Mouse (Mus musculus) CH12.LX (cell line): Measurements from ENCODE around the gene Fadd. TPM values are rescaled to one million over a fixed set of nuclear protein-coding genes. Genes with fewer than 3 reads are reported as not detected.
A peak's percentile ranks its signal among the peaks of the same experiment; 100 is the strongest.

Experiments used
- DNase-seq: peaks from one replicate; pipeline ENCODE4 v3.0.0-alpha.2; 2013; ENCODE audit errors: extremely low read depth
- H3K27ac ChIP-seq: 2 replicates; pipeline ENCODE4 v1.5.1; 2012; ENCODE audit warnings: low read depth, mild to moderate bottlenecking, control low read depth, moderate library complexity; ENCODE audit not compliant: insufficient read depth
- H3K27me3 ChIP-seq: replicated peaks from 2 replicates; pipeline ENCODE3; 2012; ENCODE audit warnings: inconsistent platforms
- H3K36me3 ChIP-seq, 2 experiments: replicated peaks in 1 of 2; 2 replicates each; pipeline versions ENCODE3 to v1.6.1; 2012; ENCODE audit warnings: inconsistent platforms in 1 of 2, low read length in 1 of 2, mild to moderate bottlenecking in 1 of 2, mixed read lengths in 1 of 2, moderate library complexity in 1 of 2; ENCODE audit not compliant: control insufficient read depth in 1 of 2, insufficient read depth in 1 of 2
- H3K4me1 ChIP-seq, 2 experiments: 2 replicates each; pipeline ENCODE4 v1.6.1; 2012; ENCODE audit warnings: inconsistent platforms in 1 of 2, moderate library complexity in 1 of 2; ENCODE audit not compliant: insufficient read depth in 2 of 2, control insufficient read depth in 1 of 2
- H3K4me2 ChIP-seq: 2 replicates; pipeline ENCODE4 v1.6.1; 2012; ENCODE audit warnings: low read depth, mild to moderate bottlenecking, control low read depth; ENCODE audit not compliant: poor library complexity, insufficient read depth, severe bottlenecking
- H3K4me3 ChIP-seq, 3 experiments: fragments of 150-350 bp in 1 of 3; sonication (generic) in 1 of 3; replicated peaks in 1 of 3; 2 replicates each; pipeline versions ENCODE3 to v1.5.1; 2011 to 2012; ENCODE audit warnings: low read depth in 2 of 3, low read length in 2 of 3, mild to moderate bottlenecking in 2 of 3, moderate library complexity in 2 of 3, control low read depth in 1 of 3, improper control_type of control experiment in 1 of 3, inconsistent platforms in 1 of 3, mixed read lengths in 1 of 3; ENCODE audit not compliant: poor library complexity in 1 of 3
- H3K79me2 ChIP-seq: replicated peaks from 2 replicates; pipeline ENCODE4 v1.6.1; 2012; ENCODE audit warnings: mild to moderate bottlenecking, moderate library complexity; ENCODE audit not compliant: control insufficient read depth, poor library complexity, insufficient read depth, severe bottlenecking; ENCODE audit errors: extremely low read depth
- H3K9ac ChIP-seq: 2 replicates; pipeline ENCODE4 v1.6.1; 2012; ENCODE audit warnings: low read depth, mild to moderate bottlenecking, control low read depth, moderate library complexity; ENCODE audit not compliant: insufficient read depth
- H3K9me3 ChIP-seq: replicated peaks from 2 replicates; pipeline ENCODE3; 2012; ENCODE audit warnings: low read length, inconsistent platforms, mixed read lengths
- CHD1 ChIP-seq: IDR thresholded peaks from 2 replicates; pipeline ENCODE4 v1.6.1; 2012; ENCODE audit warnings: low read depth, low read length, improper control_type of control experiment, inconsistent platforms
- CHD2 ChIP-seq: IDR thresholded peaks from 2 replicates; pipeline ENCODE4 v1.6.1; 2011; ENCODE audit warnings: low read length, improper control_type of control experiment
- CTCF ChIP-seq, 2 experiments: IDR thresholded peaks in 1 of 2; conservative IDR thresholded peaks in 1 of 2; 2 replicates each; pipeline ENCODE4 v1.5.1; 2011 to 2012; ENCODE audit warnings: low read depth in 2 of 2, low read length in 2 of 2, improper control_type of control experiment in 1 of 2, inconsistent platforms in 1 of 2, mild to moderate bottlenecking in 1 of 2, moderate library complexity in 1 of 2
- EP300 ChIP-seq: IDR thresholded peaks from 2 replicates; pipeline ENCODE4 v1.6.1; 2011; ENCODE audit warnings: low read length, improper control_type of control experiment
- ETS1 ChIP-seq: conservative IDR thresholded peaks from 2 replicates; pipeline ENCODE4 v1.6.1; 2012; ENCODE audit warnings: low read depth, mild to moderate bottlenecking, inconsistent platforms, low read length, improper control_type of control experiment, moderate library complexity
- HCFC1 ChIP-seq: IDR thresholded peaks from 2 replicates; pipeline ENCODE4 v1.6.1; 2012; ENCODE audit warnings: low read depth, mild to moderate bottlenecking, inconsistent platforms, low read length, improper control_type of control experiment
- IRF4 ChIP-seq: IDR thresholded peaks from 2 replicates; pipeline ENCODE4 v1.6.1; 2014; ENCODE audit warnings: low read depth, mild to moderate bottlenecking, inconsistent platforms, low read length, improper control_type of control experiment
- JUN ChIP-seq: IDR thresholded peaks from 2 replicates; pipeline ENCODE4 v1.6.1; 2011; ENCODE audit warnings: low read depth, mild to moderate bottlenecking, low read length, improper control_type of control experiment, moderate library complexity; ENCODE audit not compliant: insufficient read depth
- KAT2A ChIP-seq: IDR thresholded peaks from 2 replicates; pipeline ENCODE4 v1.6.1; 2012; ENCODE audit warnings: low read length, improper control_type of control experiment, inconsistent platforms; ENCODE audit not compliant: insufficient replicate concordance
- MAFK ChIP-seq: IDR thresholded peaks from 2 replicates; pipeline ENCODE4 v1.6.1; 2011; ENCODE audit warnings: low read length, improper control_type of control experiment; ENCODE audit not compliant: insufficient replicate concordance
- MAX ChIP-seq: IDR thresholded peaks from 2 replicates; pipeline ENCODE4 v1.6.1; 2011; ENCODE audit warnings: low read length, improper control_type of control experiment
- MAZ ChIP-seq: IDR thresholded peaks from 2 replicates; pipeline ENCODE4 v1.6.1; 2012; ENCODE audit warnings: low read depth, mild to moderate bottlenecking, inconsistent platforms, low read length, improper control_type of control experiment, moderate library complexity
- MXI1 ChIP-seq: IDR thresholded peaks from 2 replicates; pipeline ENCODE4 v1.6.1; 2011; ENCODE audit warnings: mild to moderate bottlenecking, low read depth, low read length, improper control_type of control experiment
- MYC ChIP-seq: IDR thresholded peaks from 2 replicates; pipeline ENCODE4 v1.6.1; 2011; ENCODE audit warnings: low read depth, mild to moderate bottlenecking, improper control_type of control experiment, low read length
- NELFE ChIP-seq: IDR thresholded peaks from 2 replicates; pipeline ENCODE4 v1.6.1; 2011; ENCODE audit warnings: low read depth, low read length, improper control_type of control experiment
- NRF1 ChIP-seq: IDR thresholded peaks from 2 replicates; pipeline ENCODE4 v1.6.1; 2014; ENCODE audit warnings: low read depth, mild to moderate bottlenecking, inconsistent platforms, low read length, improper control_type of control experiment, moderate library complexity
- PAX5 ChIP-seq: IDR thresholded peaks from 2 replicates; pipeline ENCODE4 v1.6.1; 2012; ENCODE audit warnings: low read length, inconsistent platforms, mixed read lengths
- POLR2A ChIP-seq: IDR thresholded peaks from 2 replicates; pipeline ENCODE4 v1.6.1; 2011; ENCODE audit warnings: low read depth, mild to moderate bottlenecking, improper control_type of control experiment, low read length
- POLR2AphosphoS2 ChIP-seq: IDR thresholded peaks from 2 replicates; pipeline ENCODE4 v1.6.1; 2011; ENCODE audit warnings: low read depth, low read length, improper control_type of control experiment
- RAD21 ChIP-seq: IDR thresholded peaks from 2 replicates; pipeline ENCODE4 v1.6.1; 2011; ENCODE audit warnings: low read depth, mild to moderate bottlenecking, low read length, improper control_type of control experiment, moderate library complexity
- RCOR1 ChIP-seq: conservative IDR thresholded peaks from 2 replicates; pipeline ENCODE4 v1.6.1; 2012; ENCODE audit warnings: low read depth, mild to moderate bottlenecking, inconsistent platforms, low read length, improper control_type of control experiment
- SIN3A ChIP-seq: IDR thresholded peaks from 2 replicates; pipeline ENCODE4 v1.6.1; 2012; ENCODE audit warnings: low read length, improper control_type of control experiment, inconsistent platforms
- SMC3 ChIP-seq: IDR thresholded peaks from 2 replicates; pipeline ENCODE4 v1.6.1; 2011; ENCODE audit warnings: low read depth, low read length, improper control_type of control experiment
- TBP ChIP-seq: conservative IDR thresholded peaks from 2 replicates; pipeline ENCODE4 v1.6.1; 2011; ENCODE audit warnings: low read depth, low read length, improper control_type of control experiment
- TCF12 ChIP-seq: IDR thresholded peaks from 2 replicates; pipeline ENCODE4 v1.6.1; 2014; ENCODE audit warnings: low read depth, mild to moderate bottlenecking, inconsistent platforms, low read length, improper control_type of control experiment
- UBTF ChIP-seq: IDR thresholded peaks from 2 replicates; pipeline ENCODE4 v1.6.1; 2012; ENCODE audit warnings: low read depth, mild to moderate bottlenecking, inconsistent platforms, low read length, improper control_type of control experiment, moderate library complexity
- USF1 ChIP-seq: IDR thresholded peaks from 2 replicates; pipeline ENCODE4 v1.6.1; 2014; ENCODE audit warnings: low read depth, mild to moderate bottlenecking, inconsistent platforms, low read length, improper control_type of control experiment
- USF2 ChIP-seq: conservative IDR thresholded peaks from 2 replicates; pipeline ENCODE4 v1.6.1; 2011; ENCODE audit warnings: low read depth, low read length, improper control_type of control experiment
- ZKSCAN1 ChIP-seq: IDR thresholded peaks from 2 replicates; pipeline ENCODE4 v1.6.1; 2012; ENCODE audit warnings: low read depth, inconsistent platforms, low read length, improper control_type of control experiment, borderline replicate concordance
- ZMIZ1 ChIP-seq: IDR thresholded peaks from 2 replicates; pipeline ENCODE4 v1.6.1; 2012; ENCODE audit warnings: low read depth, mild to moderate bottlenecking, inconsistent platforms, low read length, improper control_type of control experiment
- dilution Hi-C: fragments of 300-500 bp; cut with MboI; formaldehyde crosslinking; loops from 2 replicates; pipeline ENCODE4 v1.14.3; 2020; ENCODE audit warnings: low sequenced_read_pairs; ENCODE audit not compliant: extremely low pct_unique_long_range_greater_than_20kb, extremely low pct_ligation_motif_present
- in situ Hi-C: fragments of 300-500 bp; cut with MboI; formaldehyde crosslinking; loops from 3 replicates; pipeline ENCODE4 v1.14.3; 2019; ENCODE audit warnings: low sequenced_read_pairs, low pct_ligation_motif_present, low pct_unique_long_range_greater_than_20kb, mixed read lengths
- polyA plus RNA-seq: library from polyadenylated mRNA; unstranded; fragments of >175 nt; gene quantifications from 2 replicates; pipeline ENCODE4 v1.2.1, GENCODE M21; 2012; ENCODE audit warnings: low read depth; ENCODE audit not compliant: insufficient read length
- total RNA-seq, 2 experiments: library from RNA; depleted of rRNA; stranded (reverse); fragments of 300-350 nt in 1 of 2; fragments of >200 nt in 1 of 2; gene quantifications; 2 replicates each; pipeline ENCODE4 v1.2.3; 2012 to 2014

The Fadd gene
- total and polyA plus RNA-seq, 3 experiments: 2.9 to 7.0 (median 4.5) TPM

DNA sequence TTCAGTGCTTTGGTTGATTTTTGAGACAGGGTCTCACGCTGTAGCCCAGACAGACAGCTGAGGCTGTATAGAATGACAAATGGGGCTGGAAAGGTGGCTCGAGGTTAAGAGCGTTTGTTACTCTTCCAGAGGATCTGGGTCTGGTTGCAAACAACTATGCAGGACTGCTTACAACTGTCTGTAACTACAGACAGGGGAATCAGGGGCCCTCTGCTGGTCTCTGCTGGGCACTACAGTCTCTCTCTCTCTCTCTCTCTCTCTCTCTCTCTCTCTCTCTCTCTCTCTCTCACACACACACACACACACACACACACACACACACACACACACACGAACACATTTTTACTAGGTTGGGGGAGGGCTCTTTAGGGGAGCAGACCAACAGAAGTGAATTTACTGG, 1.4 kb upstream of the Fadd start:
- dilution Hi-C loops: no loop called here
- TF ChIP-seq IRF4 (peak; percentile 22; the same call in 1 of the 2 replicates), RAD21 (peak; percentile 51), JUN (no peak), CTCF (conservative IDR thresholded peaks at IDR 0.05 in 1 of 2, IDR thresholded peaks at IDR 0.05 in 1 of 2; ENCODE audit: low read depth in 2 of 2, low read length in 2 of 2) (peak in 1 of 2 experiments; percentile 72; a peak in 2 of 4 replicates), SMC3 (peak; percentile 63), ZKSCAN1 (no peak)
- Histone ChIP-seq H3K9me3 (no peaks in the 10 kb centered on the region), H3K27me3 (peaks cover 30% of the 10 kb centered on the region), H3K9ac (no peak overlapping the region), H3K27ac (no peak overlapping the region), H3K4me2 (peak overlapping the region; percentile 78; the same call in 1 of the 2 replicates), H3K36me3 (peaks cover 7 to 22% of the 10 kb centered on the region in 2 experiments), H3K4me3 (no peak overlapping the region), H3K4me1 (peaks cover 9 to 19% of the 10 kb centered on the region in 2 experiments; a peak in 2 of 4 replicates), H3K79me2 (no peaks in the 10 kb centered on the region)
- DNase-seq: peak; percentile 54
- in situ Hi-C loops: loop anchor here (5.0 to 25.0 kb wide), 3 partner anchors 189 to 371 kb away; partner anchors contain the start of gene Fgf15

GRCm38 (mm10) chr7:144581559-144582283, 542 bp downstream of the Fadd start:
- Histone ChIP-seq H3K79me2 (no peaks in the 10 kb centered on the region), H3K27ac (peak overlapping the region; percentile 98), H3K4me2 (peak overlapping the region; percentile 58; the same call in 1 of the 2 replicates), H3K4me3 (peak overlapping the region; percentile 82 to 96 (median 83)), H3K9ac (peak overlapping the region; percentile 89), H3K9me3 (no peaks in the 10 kb centered on the region), H3K27me3 (peaks cover 16% of the 10 kb centered on the region), H3K4me1 (peaks cover 9 to 19% of the 10 kb centered on the region in 2 experiments; a peak in 2 of 4 replicates), H3K36me3 (peaks cover 7 to 28% of the 10 kb centered on the region in 2 experiments)
- peak; percentile 91 for DNase-seq
- in situ Hi-C loops: loop anchor here (5.0 to 25.0 kb wide), 3 partner anchors 191 to 369 kb away; partner anchors contain the start of gene Fgf15
- dilution Hi-C loops: no loop called here
- peak; percentile 59; the same call in 1 of the 2 replicates for TF ChIP-seq IRF4
- no peak for TF ChIP-seq EP300
- TF ChIP-seq RAD21: peak; percentile 52
- no peak for TF ChIP-seq MAFK
- no peak for TF ChIP-seq UBTF
- no peak for TF ChIP-seq TBP
- TF ChIP-seq USF1: peak; percentile 90
- peak; percentile 63; the same call in 1 of the 2 replicates for TF ChIP-seq MYC
- no peak for TF ChIP-seq KAT2A
- TF ChIP-seq NELFE: 0 out of 2 replicates have a peak, but pooled peaks have one; percentile 6
- no peak for TF ChIP-seq POLR2AphosphoS2
- TF ChIP-seq MAZ: no peak
- no peak; the same call in 1 of the 2 replicates for TF ChIP-seq SIN3A
- TF ChIP-seq MXI1: peak; percentile 40; the same call in 1 of the 2 replicates
- TF ChIP-seq ETS1: no peak
- TF ChIP-seq ZKSCAN1: no peak
- no peak for TF ChIP-seq POLR2A
- TF ChIP-seq ZMIZ1: peak; percentile 25
- TF ChIP-seq HCFC1: peak; percentile 54; the same call in 1 of the 2 replicates
- TF ChIP-seq RCOR1: no peak
- peak; percentile 55; the same call in 1 of the 2 replicates for TF ChIP-seq NRF1
- TF ChIP-seq CHD2: no peak
- peak; percentile 87 for TF ChIP-seq USF2
- TF ChIP-seq MAX: peak; percentile 77
- no peak for TF ChIP-seq PAX5
- TF ChIP-seq TCF12: peak; percentile 24; the same call in 1 of the 2 replicates
- peak in 1 of 2 experiments; percentile 61; a peak in 2 of 4 replicates for TF ChIP-seq CTCF (conservative IDR thresholded peaks at IDR 0.05 in 1 of 2, IDR thresholded peaks at IDR 0.05 in 1 of 2; ENCODE audit: low read depth in 2 of 2, low read length in 2 of 2)
- TF ChIP-seq CHD1: no peak
